Mouse (Mus musculus): ENCODE results near the gene Fsd2.

Gene Fsd2

DNA sequence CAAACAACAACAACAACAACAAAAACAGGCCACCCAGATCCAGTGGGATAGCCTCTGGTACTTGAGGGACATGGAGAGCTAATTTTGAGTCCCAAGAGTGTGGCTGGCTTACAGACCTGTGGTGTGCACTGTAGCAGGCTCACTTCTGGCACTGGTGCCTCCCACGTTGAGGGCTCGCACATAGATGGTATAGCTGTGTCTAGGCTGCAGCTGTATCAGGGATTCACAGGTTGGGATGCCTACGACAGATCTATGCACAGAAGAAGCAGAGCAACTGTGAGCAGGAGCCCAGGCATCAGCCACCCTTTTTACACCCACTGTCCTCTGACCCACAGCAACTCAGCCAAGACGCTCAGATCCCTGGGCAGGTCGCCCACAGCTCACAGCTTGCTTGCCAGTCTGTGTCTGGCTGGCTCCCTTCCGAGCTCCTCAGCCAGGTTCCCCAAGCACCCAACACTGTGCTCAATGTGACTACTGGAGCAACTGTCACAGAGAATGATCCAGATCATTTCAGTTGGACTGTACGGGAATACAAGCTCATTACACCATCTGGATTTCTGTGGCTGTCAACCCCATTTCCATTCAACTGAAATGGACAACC lies 24.7 kb downstream of the Fsd2 start:
- peak; percentile 97 for DNase-seq (ENCODE audit: low spot score)

DNA sequence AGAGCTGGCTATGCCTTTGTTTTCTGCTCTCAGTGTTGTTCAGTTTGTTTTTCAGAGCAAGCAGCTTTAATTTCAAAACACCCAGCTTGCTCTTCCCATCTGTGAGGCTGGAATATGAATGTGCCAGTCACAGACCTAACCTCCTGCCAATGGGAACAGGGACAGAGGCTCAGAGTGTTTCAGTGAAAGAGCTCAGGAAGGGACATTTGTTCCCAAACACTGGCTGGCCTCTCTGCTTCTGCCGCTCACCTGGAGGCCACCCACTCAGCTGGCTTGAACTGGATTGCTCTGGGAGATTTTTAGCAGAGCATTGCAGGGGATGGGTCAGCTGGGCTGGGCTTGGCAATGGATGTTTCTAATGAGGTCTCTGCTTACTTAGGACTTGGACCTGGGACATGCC lies 25.7 kb downstream of the Fsd2 start:
- peak; percentile 95 for DNase-seq (ENCODE audit: low spot score)

DNA sequence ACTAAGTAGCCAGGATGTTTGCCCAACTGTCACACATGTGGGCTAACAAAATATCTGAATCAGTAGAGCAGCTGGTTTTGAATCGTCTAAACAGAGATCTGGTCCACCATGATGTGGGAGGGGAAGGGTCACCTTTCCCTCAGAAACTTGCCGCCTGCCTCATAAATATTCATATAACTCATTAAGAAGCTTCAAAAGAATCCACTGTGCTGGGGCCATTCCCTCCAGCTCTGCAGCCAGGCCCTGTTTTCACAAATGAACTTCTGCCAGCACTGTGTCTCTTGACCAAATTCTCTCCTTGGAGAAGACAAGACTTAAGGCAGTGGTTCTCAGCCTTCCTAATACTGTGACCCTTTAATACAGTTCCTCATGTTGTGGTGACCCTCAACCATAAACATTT lies 27.2 kb downstream of the Fsd2 start:
- DNase-seq (ENCODE audit: low spot score): peak; percentile 73

DNA sequence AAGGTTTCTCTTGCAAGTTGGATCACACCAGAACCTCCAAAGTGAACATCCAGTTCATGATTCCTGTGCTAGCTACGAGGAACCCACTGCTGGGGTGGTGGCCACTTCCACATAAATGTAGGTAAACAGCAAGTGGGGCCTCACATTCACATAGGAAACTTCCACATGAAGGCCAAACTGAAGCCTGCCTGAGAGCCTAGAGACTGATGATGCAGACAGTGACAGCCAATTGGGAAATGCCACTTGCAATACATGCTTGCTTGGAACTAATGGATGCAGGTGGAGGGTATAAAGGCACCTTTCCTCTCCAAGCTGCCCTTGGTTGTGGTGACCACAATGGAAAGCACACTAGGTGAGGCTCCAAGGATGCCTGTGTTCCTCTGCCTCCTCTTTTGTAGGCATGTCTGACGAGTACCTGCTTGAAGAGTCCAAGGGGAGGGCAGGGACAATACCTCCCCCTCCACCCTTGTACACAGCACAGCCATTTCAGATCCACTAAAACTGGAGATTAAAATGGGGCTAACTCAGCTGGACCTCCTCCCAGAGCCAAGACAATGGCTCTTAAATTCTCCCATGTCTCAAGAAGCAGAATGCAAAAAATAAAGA lies 28.6 kb downstream of the Fsd2 start:
- DNase-seq (ENCODE audit: low spot score): peak; percentile 81

DNA sequence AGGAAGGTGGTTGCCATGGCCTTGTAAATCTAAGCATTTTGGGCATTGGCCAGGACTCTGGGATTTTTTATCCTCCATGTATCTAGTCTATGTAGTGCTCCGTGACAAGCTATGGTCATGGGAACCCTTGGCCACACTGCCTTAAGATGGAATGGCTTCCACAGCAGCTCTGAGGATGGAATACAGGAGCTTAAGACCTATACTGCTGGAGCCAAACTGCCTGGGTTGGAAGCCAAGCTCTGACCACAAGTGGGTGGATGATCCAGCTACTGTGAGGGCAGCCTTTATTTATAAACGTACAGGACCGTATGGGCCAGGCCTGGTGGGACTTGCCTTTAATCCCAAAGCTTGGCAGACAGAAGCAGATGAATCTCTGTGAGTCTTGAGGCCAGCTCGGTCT lies 30.3 kb downstream of the Fsd2 start:
- no peak for DNase-seq (ENCODE audit: low spot score)

DNA sequence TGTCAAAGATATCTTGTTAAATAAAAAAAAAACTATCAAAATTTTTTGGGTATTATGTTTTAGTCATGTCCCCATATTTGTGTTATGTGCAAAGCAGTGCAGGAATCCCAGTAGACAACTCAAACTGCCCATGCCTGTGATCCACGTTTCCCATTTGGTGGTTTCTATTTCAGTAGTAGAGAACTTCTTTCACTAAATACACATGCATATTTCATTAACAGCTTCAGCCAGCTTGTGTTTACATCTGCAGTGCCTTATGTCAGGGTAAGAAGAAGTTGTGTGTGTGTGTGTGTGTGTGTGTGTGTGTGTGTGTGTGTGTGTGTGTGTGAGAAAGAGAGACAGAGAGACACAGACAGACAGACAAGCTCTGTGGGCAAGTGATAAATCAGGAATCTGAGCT lies 35.3 kb downstream of the Fsd2 start:
- no peak for DNase-seq (ENCODE audit: low spot score)

DNA sequence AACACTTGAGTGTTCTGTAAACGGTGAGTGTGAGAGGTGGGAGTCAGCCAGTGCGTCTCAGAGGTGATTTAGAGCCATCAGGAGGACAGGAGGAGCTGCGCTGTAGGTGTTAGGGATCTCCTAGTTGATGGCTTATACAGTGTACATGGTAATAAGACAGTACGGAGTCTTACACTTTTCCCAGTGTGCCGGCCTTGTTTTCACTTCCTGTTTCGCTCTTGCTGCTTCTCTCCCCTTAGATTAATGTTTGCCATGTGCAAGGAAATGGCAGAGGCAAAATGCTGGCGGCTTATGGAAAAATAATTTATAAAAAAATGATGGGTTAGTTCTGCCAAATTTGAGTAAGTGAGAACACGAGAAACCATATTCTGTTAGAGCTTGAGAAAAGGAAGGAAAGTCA lies 37.8 kb downstream of the Fsd2 start:
- DNase-seq (ENCODE audit: low spot score): no peak

DNA sequence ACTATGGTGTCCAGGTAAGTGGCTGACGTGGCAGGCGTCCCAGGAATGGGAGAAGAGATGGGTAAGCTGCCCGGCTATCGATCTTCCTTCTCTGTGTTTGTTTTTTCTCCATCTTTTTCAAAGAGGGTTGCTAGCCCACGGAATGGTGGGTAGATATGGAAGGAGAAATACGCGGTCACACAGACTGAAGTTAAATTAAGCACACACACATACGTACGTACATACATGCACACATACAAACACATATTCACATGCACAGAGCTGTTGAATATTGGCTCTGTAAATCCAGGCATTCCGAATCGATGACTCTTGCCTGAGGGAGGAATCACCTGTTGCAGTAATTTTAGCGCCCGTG lies 43.1 kb downstream of the Fsd2 start:
- no peak for DNase-seq (ENCODE audit: low spot score)

DNA sequence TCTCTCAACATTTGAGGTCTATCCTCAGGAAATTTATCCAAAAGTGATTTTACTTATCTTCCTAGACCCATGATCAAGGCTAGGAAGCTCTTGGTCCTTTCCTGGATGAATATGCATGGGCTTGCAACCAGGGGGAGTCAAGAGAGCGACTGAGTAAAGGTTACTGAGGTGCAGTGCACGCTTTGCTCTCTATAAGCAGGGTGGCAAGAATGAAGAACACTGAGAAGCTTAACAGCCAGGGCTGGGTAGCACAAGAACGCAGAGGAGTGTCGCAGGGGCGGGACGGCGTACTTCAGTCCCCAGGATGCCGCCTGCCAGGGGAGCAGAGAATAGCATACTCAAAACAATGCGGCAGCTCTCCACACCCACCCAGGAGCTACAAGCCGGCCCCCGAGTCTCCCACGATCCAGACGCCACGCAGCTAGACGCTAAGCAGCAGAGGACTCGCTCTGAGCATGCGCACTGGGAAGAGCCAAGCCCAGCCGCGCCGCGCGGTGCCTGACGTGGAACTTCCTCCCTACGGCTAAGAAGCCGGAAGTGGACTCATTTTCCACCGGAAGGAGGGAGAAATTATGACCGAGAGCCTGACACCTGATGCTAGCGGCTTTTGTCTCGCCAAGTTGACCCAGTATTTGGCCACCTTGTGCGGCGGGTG lies 43.6 kb downstream of the Fsd2 start:
- DNase-seq (ENCODE audit: low spot score): peak; percentile 90

DNA sequence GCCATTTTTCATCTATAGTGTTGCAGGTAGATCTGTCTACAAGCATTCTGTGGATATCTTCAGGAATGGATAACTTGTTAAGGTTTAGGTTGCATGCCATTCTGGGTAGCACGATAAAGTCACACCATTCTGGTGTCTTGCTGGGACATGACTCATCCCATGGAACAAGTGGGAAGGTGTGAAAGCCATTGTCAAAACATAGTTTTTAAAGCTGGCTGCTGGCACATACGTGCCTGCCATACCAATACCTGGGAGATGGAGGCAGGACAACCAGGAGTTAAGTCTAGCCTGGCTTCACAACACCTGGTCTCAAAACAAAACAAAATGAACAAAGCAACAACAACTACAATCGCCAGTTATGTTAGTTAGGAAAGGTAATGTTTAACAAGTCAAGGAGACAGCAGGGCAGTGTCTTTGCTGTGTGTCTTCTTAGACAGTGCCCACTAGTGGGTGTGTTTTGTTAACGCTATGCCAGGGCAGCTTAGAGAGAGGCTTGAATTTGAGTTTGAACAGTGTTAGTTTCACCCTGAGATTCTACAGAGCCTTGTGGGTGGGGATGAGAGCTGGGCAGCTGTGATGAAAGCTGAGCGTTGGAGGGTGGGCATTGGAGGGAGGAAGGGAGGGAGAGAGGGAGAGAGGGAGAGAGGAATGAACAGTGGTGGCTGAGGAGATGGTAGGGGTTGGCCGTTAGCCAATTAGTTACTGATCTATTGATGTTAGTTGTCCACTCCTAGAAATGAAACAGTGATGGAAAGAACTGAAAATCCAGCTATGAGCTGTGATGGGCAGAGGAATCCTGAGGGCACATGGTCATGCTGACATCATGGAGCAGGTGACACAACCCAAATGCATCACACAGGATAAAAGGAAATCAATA lies 50.4 kb downstream of the Fsd2 start:
- DNase-seq (ENCODE audit: low spot score): no peak

DNA sequence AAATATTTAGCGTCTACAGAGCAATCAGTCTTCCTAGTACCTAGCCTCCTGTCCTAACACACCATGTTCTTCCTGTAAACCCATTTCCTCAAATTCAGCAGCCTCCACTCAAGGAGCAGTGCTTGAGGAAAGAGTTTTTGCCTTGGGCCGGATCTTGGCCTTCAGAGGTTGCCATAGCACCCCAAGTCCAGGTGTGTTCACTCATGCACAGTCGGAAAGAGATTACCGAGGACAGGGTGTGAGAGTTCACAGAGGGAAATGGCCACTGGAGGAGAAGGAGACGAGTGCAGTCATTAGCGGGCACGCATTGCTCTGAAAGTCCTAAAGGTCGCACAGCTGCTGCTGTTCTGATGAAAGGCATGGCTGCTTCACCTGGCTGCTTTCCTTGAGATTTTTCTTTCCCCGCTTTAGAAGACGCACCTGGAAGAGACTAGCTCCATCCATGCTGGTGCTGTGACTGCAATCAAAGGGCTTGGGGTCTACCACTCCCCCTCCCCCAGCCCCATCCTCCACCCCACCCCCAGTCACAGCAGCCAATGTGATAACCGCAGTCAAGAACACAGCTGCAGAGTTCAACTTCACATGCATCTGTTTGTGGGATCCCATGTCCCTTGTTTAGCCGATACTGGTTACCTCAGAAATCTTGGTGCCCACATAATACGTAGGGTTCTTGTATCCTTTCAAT lies 51.7 kb downstream of the Fsd2 start:
- no peak for DNase-seq (ENCODE audit: low spot score)

DNA sequence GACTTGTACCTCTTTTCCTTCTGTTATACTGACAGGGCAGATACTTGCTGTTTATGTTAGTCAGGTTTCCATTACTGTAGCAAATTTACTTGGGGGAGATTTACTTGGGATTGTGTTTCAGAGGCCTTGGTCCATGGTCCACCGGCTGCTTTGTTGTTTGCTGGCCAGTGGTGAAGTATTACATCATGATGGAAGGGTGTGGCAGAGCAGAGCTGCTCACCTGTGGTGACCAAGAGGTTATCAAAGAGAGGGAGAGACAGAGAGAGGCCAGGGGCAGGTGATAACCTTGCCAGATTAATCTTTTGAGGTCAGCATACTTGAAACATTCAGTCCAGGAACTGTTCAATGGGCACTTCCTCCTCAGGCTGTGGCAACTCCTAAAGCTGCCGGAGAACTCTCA lies 65.7 kb downstream of the Fsd2 start:
- no peak for DNase-seq (ENCODE audit: low spot score)

DNA sequence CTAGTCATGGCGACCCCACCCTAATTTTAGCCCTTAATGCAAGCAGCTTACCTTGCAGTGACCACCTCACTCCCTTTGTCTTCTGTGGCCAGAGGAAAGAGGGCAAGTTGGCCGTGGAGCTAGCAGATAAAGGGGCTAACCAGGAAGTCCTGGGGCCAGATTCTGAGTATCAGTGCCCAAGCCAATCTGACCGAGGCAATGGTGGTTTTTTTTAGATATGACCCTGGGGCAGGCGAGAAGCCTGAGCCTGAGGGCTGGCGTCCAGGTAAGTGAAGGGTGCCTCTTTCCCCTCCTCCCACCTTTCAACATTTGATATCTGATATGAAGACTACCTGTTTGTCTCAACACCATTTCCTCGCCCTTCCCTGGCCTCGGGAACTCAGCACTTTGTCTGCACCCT lies 68.6 kb downstream of the Fsd2 start, which contains the start of gene BC048679:
TSS of gene BC048679 (minus strand) at position 101 of the 400 bp plus-strand sequence.
- DNase-seq (ENCODE audit: low spot score): no peak

DNA sequence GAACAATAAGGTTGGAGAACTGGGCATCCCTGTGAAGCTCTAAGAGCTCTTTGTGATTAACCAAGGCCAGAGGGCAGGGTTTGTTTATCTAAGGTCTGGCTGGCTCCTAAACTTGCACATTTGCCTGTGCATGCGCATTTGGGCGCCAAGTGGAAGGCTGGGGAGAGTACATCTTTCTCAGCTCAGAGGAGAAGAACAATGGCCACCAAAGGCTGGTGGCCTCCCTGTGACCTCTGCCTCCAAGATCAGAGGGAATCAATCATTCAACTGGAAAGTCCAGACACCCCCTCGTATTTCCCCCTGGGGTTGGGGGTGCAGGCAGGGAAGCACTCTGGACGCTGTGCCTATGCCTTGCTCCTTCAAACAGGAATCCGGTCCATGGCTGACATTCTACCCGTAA lies 69.6 kb downstream of the Fsd2 start:
- peak; percentile 12 for DNase-seq (ENCODE audit: low spot score)

DNA sequence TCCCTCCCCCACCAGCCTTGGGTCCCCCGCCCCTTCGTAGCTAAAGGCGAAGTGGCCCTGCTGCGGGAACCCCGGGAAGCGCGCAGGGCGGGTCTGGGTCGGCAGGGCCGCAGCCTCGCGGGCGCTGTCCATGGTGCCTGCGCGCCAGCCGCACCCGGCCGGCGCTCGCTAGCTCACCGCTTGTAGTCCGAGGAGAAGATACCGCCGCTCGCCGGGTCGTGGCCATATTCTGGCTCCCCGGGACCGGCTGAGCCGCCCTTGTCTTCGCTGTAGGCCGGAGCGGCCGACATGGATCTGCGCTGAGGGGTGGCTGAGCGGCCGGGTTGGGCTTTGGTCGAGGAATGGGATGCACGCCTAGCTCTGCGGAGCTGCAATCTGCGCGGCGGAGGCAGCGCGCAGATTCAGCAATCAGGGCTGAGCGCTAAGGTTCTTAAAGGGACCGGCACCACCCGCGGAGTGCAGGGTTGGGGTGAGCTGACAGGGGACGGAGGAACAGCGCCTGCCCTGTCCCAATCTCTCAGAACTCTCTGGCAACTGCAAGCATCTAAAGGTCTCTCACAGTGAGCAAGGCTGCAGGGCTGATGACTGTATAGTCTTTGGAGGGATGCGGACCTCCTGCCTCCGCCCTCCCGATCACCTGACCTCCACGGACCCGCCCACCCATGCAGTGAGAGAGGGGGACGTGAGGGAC lies 73.3 kb downstream of the Fsd2 start, which contains the start of gene Ap3b2:
TSS of gene Ap3b2 (minus strand) at position 595 of the 691 bp plus-strand sequence.
- DNase-seq (ENCODE audit: low spot score): no peak

DNA sequence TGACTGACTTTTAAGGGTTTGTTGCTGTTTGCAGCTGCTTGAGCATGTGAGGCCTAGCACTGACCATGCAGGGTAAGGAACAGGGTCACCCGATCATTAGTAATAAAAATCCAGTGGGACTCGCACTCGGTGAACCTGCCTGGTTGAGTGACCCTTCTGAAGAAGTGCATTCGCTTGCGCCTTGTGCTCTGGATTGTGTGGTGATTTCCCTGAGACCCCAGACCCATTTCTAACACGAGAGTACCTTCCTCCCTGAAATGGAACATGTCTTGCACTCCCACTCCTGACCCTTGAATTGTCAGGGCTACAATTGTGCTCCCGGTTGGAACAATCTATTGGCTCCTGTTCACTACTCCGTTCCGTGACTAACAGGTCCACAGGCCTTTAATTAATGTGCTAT lies 74.1 kb downstream of the Fsd2 start:
- no peak for DNase-seq (ENCODE audit: low spot score)

DNA sequence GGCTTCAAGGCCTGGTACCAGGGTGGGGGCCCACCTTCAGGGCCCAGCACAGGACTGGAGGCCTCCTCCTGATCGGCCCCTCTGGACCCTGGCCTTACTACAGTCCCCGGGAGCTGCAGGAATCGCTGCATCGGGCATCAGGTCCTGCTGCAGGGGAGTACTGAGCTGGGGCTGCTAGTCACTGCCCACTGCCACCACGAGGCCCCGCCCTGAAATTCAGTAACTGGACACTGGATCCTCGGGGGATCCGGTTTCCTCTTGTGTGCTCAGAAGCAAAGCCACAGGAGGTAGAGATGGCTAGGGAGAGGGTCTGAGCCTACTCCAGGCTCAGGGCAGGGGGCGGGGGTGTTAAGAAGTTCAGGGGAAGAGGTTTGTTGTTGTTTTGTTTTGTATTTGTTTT lies 77.1 kb downstream of the Fsd2 start:
- DNase-seq (ENCODE audit: low spot score): no peak
